Mouse (Mus musculus): ENCODE measurements at regions not wholly inside any gene's neighbourhood (a gene's known extent, or its start where the extent isn't known, plus 50 kb on each side); places are given as distances from the start of the nearest gene placed in this dataset.

DNA sequence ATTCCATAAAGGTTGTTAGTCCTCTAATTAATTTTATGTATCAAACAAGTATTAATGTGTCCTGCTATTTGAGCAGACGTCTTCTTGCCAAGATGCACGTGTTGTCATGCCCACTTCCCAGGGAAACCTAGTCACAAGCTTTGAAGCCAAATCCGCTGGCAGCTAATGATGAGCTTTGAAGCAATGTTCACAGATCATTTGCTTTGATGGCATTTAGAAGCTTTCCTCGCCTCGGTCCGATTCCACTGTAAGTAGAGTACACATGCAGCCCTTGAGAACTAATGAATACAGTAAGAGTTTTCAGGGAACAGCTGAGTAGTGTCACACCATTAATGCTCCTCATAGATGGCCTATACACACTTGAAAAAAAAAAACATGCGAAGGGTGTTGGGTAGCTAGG, 81.8 kb downstream of the Etaa1 start:
- H3K9me3 ChIP-seq = no peaks in the 10 kb centered on the region
- no peaks in the 10 kb centered on the region for H3K4me1 ChIP-seq
- H3K4me3 ChIP-seq = no peak overlapping the region
- H3K27ac ChIP-seq = no peak overlapping the region
- H3K36me3 ChIP-seq = no peaks in the 10 kb centered on the region
- no peaks in the 10 kb centered on the region for H3K27me3 ChIP-seq
- WGBS = 58% methylated on average over 7 of the region's 7 CpGs
- ATAC-seq (ENCODE audit: borderline replicate concordance, extremely low read depth, low FRiP score, low TSS enrichment) = no peak
- H3K9ac ChIP-seq = no peak overlapping the region
- H3K4me2 ChIP-seq = no peak overlapping the region

DNA sequence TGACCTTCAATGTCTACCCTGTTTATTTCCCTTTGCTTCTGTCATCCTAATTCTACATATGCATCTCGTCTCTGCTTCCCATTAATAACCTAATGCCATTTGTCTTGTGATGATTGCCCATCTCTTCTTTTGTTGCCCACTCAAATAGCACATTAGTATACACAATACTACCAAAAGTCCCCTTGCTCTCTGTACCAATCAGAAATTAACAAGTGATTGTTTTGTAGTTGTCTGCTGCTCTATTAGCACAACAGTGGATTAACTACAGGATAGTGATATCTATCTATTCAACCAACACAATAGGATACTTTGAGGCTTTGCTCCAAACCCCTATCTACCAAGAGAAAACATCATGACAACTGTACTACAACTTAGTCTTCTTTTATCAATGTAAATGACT, 70.4 kb downstream of the Etaa1 start:
- 70% methylated on average over 1 of the region's 1 CpGs for WGBS
- Histone ChIP-seq H3K36me3 (no peaks in the 10 kb centered on the region), H3K9ac (no peak overlapping the region), H3K27me3 (no peaks in the 10 kb centered on the region), H3K9me3 (no peaks in the 10 kb centered on the region), H3K4me1 (no peaks in the 10 kb centered on the region), H3K4me2 (no peak overlapping the region), H3K27ac (no peak overlapping the region), H3K4me3 (no peak overlapping the region)
- no peak for ATAC-seq (ENCODE audit: borderline replicate concordance, extremely low read depth, low FRiP score, low TSS enrichment)

All from lung, embryonic 15.5 days (tissue).